Mouse (Mus musculus) kidney, postnatal 0 days (tissue): ENCODE measurements around the gene Pum2. TPM values are rescaled to one million over a fixed set of nuclear protein-coding genes. Genes with fewer than 3 reads are reported as not detected.
A peak's percentile ranks its signal among the peaks of the same experiment; 100 is the strongest.

Source experiments
- ATAC-seq: fragments of 200-750 bp; cut with Nextera tagmentation; replicated peaks from 2 replicates; pipeline ENCODE4 v1.8.0; 2017; ENCODE audit warnings: low read depth, moderate number of reproducible peaks, moderate TSS enrichment, moderate library complexity; ENCODE audit not compliant: low FRiP score
- DNase-seq: peaks from one replicate; pipeline ENCODE4 v3.0.0-alpha.2; 2016; ENCODE audit warnings: low spot score
- H3K27ac ChIP-seq: fragments of 300-500 bp; sonication (generic); 2 replicates; pipeline ENCODE4 v1.5.1; 2014; ENCODE audit warnings: mild to moderate bottlenecking
- H3K27me3 ChIP-seq: fragments of 300-500 bp; sonication (generic); 2 replicates; pipeline ENCODE4 v1.6.1; 2014; ENCODE audit warnings: low read length, mixed read lengths; ENCODE audit not compliant: insufficient read depth
- H3K36me3 ChIP-seq: fragments of 300-500 bp; sonication (generic); 2 replicates; pipeline ENCODE4 v1.6.1; 2014; ENCODE audit warnings: low read length, mixed read lengths; ENCODE audit not compliant: insufficient read depth
- H3K4me1 ChIP-seq: fragments of 300-500 bp; sonication (generic); replicated peaks from 2 replicates; pipeline ENCODE4 v1.6.1; 2014; ENCODE audit warnings: antibody characterized with exemption, low read length, mixed read lengths; ENCODE audit not compliant: insufficient read depth
- H3K4me2 ChIP-seq: fragments of 300-500 bp; sonication (generic); 2 replicates; pipeline ENCODE4 v1.6.1; 2014; ENCODE audit warnings: mild to moderate bottlenecking, low read length, moderate library complexity, mixed read lengths
- H3K4me3 ChIP-seq: fragments of 300-500 bp; sonication (generic); replicated peaks from 2 replicates; pipeline ENCODE4 v1.5.1; 2014; ENCODE audit warnings: low read depth, low read length
- H3K9ac ChIP-seq: fragments of 300-500 bp; sonication (generic); 2 replicates; pipeline ENCODE4 v1.6.1; 2014; ENCODE audit warnings: low read depth, low read length
- H3K9me3 ChIP-seq: fragments of 300-500 bp; sonication (generic); replicated peaks from 2 replicates; pipeline ENCODE4 v1.6.1; 2016; ENCODE audit warnings: low read length, inconsistent platforms, mixed read lengths
- CTCF ChIP-seq: IDR thresholded peaks from 2 replicates; pipeline ENCODE4 v1.5.1; 2016; ENCODE audit warnings: antibody characterized with exemption, low read depth, mild to moderate bottlenecking, moderate library complexity
- WGBS: fragments of 180-500 bp; shearing (Covaris S2); extraction: QIAGEN DNeasy Blood & Tissue Kit; methylation state at CpG from one replicate; pipeline ENCODE4 v1.1.7; 2014; 5-methylcytosine and 5-hydroxymethylcytosine counted together
- polyA plus RNA-seq: library from polyadenylated mRNA; unstranded; fragments of >200 nt; fragmentation: Nextera tagmentation; extraction: Ambion mirVana; gene quantifications from 2 replicates; pipeline ENCODE4 v1.2.1, GENCODE M21; 2015

The Pum2 gene
- polyA plus RNA-seq, 1 experiment from 2014 or later = 35.5 TPM

GRCm38 (mm10) chr12:8753654-8754053 is 79.7 kb downstream of the Pum2 start:
- no peak overlapping the region for H3K4me3 ChIP-seq
- H3K27ac ChIP-seq = no peak overlapping the region
- DNase-seq (no peak), ATAC-seq (no peak)
- TF ChIP-seq CTCF = no peak
- no peaks in the 10 kb centered on the region for H3K9me3 ChIP-seq
- H3K27me3 ChIP-seq = no peaks in the 10 kb centered on the region
- 94% methylated on average over 2 of the region's 2 CpGs for WGBS
- H3K4me1 ChIP-seq = no peaks in the 10 kb centered on the region
- H3K9ac ChIP-seq = no peak overlapping the region
- peaks cover 19% of the 10 kb centered on the region for H3K36me3 ChIP-seq
- H3K4me2 ChIP-seq = no peak overlapping the region

GRCm38 (mm10) chr12:8754116-8754515 is 80.2 kb downstream of the Pum2 start:
- DNase-seq = no peak

GRCm38 (mm10) chr12:8758029-8758428 is 84.1 kb downstream of the Pum2 start:
- H3K9ac ChIP-seq = no peak overlapping the region
- H3K36me3 ChIP-seq = 0 out of 2 replicates have a peak, but pooled peaks cover 6% of the 10 kb centered on the region
- no peak overlapping the region for H3K4me3 ChIP-seq
- no peak for ATAC-seq
- no peaks in the 10 kb centered on the region for H3K9me3 ChIP-seq
- DNase-seq = no peak
- no peak overlapping the region for H3K4me2 ChIP-seq
- whole genome bisulfite sequencing = 95% methylated on average over 3 of the region's 3 CpGs
- H3K27ac ChIP-seq = no peak overlapping the region
- H3K4me1 ChIP-seq = no peaks in the 10 kb centered on the region
- peak; percentile 33; the same call in 1 of the 2 replicates for TF ChIP-seq CTCF
- no peaks in the 10 kb centered on the region for H3K27me3 ChIP-seq

More at GRCm38 (mm10) chr12:8754116-8754515, 80.2 kb downstream of the Pum2 start:
- no peaks in the 10 kb centered on the region for H3K9me3 ChIP-seq
- 84% methylated on average over 4 of the region's 4 CpGs for WGBS
- TF ChIP-seq CTCF = no peak
- H3K4me1 ChIP-seq = no peaks in the 10 kb centered on the region
- no peak overlapping the region for H3K9ac ChIP-seq
- no peaks in the 10 kb centered on the region for H3K27me3 ChIP-seq
- no peak overlapping the region for H3K4me3 ChIP-seq
- ATAC-seq = no peak
- H3K36me3 ChIP-seq = peaks cover 14% of the 10 kb centered on the region
- no peak overlapping the region for H3K4me2 ChIP-seq
- no peak overlapping the region for H3K27ac ChIP-seq

GRCm38 (mm10) chr12:8759115-8759514 is 85.2 kb downstream of the Pum2 start:
- no peak overlapping the region for H3K27ac ChIP-seq
- ATAC-seq = no peak
- WGBS = 70% methylated on average over 4 of the region's 4 CpGs

GRCm38 (mm10) chr12:8759779-8760178 is 85.8 kb downstream of the Pum2 start:
- no peaks in the 10 kb centered on the region for H3K4me1 ChIP-seq
- H3K9me3 ChIP-seq = no peaks in the 10 kb centered on the region
- H3K4me3 ChIP-seq = no peak overlapping the region
- 41% methylated on average over 6 of the region's 6 CpGs for WGBS
- peak; percentile 75 for ATAC-seq
- no peak for TF ChIP-seq CTCF
- no peaks in the 10 kb centered on the region for H3K27me3 ChIP-seq
- no peak overlapping the region for H3K27ac ChIP-seq
- H3K4me2 ChIP-seq = no peak overlapping the region
- H3K9ac ChIP-seq = no peak overlapping the region
- 0 out of 2 replicates have a peak, but pooled peaks cover 3% of the 10 kb centered on the region for H3K36me3 ChIP-seq
- peak; percentile 73 for DNase-seq

More at GRCm38 (mm10) chr12:8759115-8759514, 85.2 kb downstream of the Pum2 start:
- H3K9ac ChIP-seq = no peak overlapping the region
- no peak for DNase-seq
- H3K27me3 ChIP-seq = no peaks in the 10 kb centered on the region
- 0 out of 2 replicates have a peak, but pooled peaks cover 3% of the 10 kb centered on the region for H3K36me3 ChIP-seq
- H3K4me2 ChIP-seq = no peak overlapping the region
- no peak for TF ChIP-seq CTCF
- H3K9me3 ChIP-seq = no peaks in the 10 kb centered on the region
- no peaks in the 10 kb centered on the region for H3K4me1 ChIP-seq
- H3K4me3 ChIP-seq = no peak overlapping the region

- H3K9ac ChIP-seq = no peak overlapping the region
- no peak for TF ChIP-seq CTCF
- 0 out of 2 replicates have a peak, but pooled peaks cover 3% of the 10 kb centered on the region for H3K36me3 ChIP-seq
- H3K4me2 ChIP-seq = no peak overlapping the region
- no peaks in the 10 kb centered on the region for H3K27me3 ChIP-seq
- H3K27ac ChIP-seq = no peak overlapping the region
- no peaks in the 10 kb centered on the region for H3K4me1 ChIP-seq
- WGBS = 74% methylated on average over 6 of the region's 6 CpGs
- no peaks in the 10 kb centered on the region for H3K9me3 ChIP-seq
- ATAC-seq (no peak), DNase-seq (no peak)
- no peak overlapping the region for H3K4me3 ChIP-seq
Measured at GRCm38 (mm10) chr12:8760561-8760960, 86.6 kb downstream of the Pum2 start.

- Histone ChIP-seq H3K4me2 (no peak overlapping the region), H3K4me3 (no peak overlapping the region), H3K4me1 (no peaks in the 10 kb centered on the region), H3K9ac (no peak overlapping the region), H3K27me3 (no peaks in the 10 kb centered on the region), H3K27ac (no peak overlapping the region), H3K9me3 (no peaks in the 10 kb centered on the region), H3K36me3 (0 out of 2 replicates have a peak, but pooled peaks cover 3% of the 10 kb centered on the region)
- TF ChIP-seq CTCF = no peak
- WGBS = 70% methylated on average over 7 of the region's 7 CpGs
- DNase-seq (no peak), ATAC-seq (no peak)
Measured at GRCm38 (mm10) chr12:8761058-8761457, 87.1 kb downstream of the Pum2 start.
